In the genomic region with DNA sequence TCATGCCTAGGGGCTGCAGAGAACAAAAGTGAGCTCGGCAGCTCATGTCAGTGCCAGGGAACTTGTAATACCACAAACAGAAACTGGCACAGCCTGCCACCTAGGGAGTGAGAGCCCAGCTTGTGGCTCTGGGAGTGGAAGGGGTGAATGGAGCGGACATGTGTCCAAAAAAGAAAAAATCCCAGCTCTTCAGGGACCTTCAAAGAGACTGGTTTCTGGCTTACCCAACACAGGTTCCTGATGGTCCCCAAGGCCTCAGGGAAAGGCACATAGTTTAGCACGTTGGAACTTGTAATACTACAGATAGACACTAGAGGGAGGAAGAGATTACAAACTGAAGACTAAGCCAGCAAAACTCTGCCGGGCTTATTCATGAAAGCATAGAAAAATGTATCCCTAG, we compare ENCODE assay signal across 9 mouse cellular contexts.
A peak's percentile ranks its signal among the peaks of the same experiment; 100 is the strongest.
DNase-seq lines count a peak whose midpoint lies in the region; ATAC-seq and TF ChIP-seq lines count a peak whose summit lies in the region.
"Had no signal": no experiment of that assay in that cellular context is flagged by ENCODE, and none has a peak within 500 bp of the region (broad histone marks: within the 10 kb centered on the region; RNA-seq: fewer than 3 reads in every experiment).

No protein-coding gene starts in this region.

- ATAC-seq in embryonic facial prominence, embryonic 11.5 days (replicated peaks; ENCODE audit: insufficient number of reproducible peaks, low FRiP score, low TSS enrichment, low read depth): no peak
- no peak for ATAC-seq in neural tube, embryonic 11.5 days (ENCODE audit: insufficient read depth, low FRiP score, low TSS enrichment)
- no peak for ATAC-seq in lung, embryonic 14.5 days (ENCODE audit: insufficient read depth)

- H3K9me3 ChIP-seq in embryonic facial prominence, embryonic 11.5 days (replicated peaks; ENCODE audit: control insufficient read depth, low read length): no peaks in the 10 kb centered on the region
- H3K9me3 ChIP-seq in embryonic facial prominence, embryonic 10.5 days: no peaks in the 10 kb centered on the region
- no peaks in the 10 kb centered on the region for H3K9me3 ChIP-seq in neural tube, embryonic 11.5 days (ENCODE audit: control insufficient read depth, low read length)
- H3K9me3 ChIP-seq in lung, embryonic 14.5 days (ENCODE audit: low read depth, low read length): no peaks in the 10 kb centered on the region
- H3K9me3 ChIP-seq: G1E had no signal

- WGBS in embryonic facial prominence, embryonic 11.5 days: 37% methylated on average over 4 of the region's 4 CpGs
- WGBS in embryonic facial prominence, embryonic 10.5 days: 34% methylated on average over 4 of the region's 4 CpGs
- WGBS in neural tube, embryonic 11.5 days: 38% methylated on average over 4 of the region's 4 CpGs
- WGBS in lung, embryonic 14.5 days: 41% methylated on average over 4 of the region's 4 CpGs

- peak; percentile 68 for TF ChIP-seq CTCF in lung, embryonic 14.5 days (IDR thresholded peaks at IDR 0.05; ENCODE audit: low read depth)

- no peak overlapping the region for H3K4me2 ChIP-seq in embryonic facial prominence, embryonic 11.5 days (ENCODE audit: low read depth, low read length)
- H3K4me2 ChIP-seq in neural tube, embryonic 11.5 days (ENCODE audit: low read depth): no peak overlapping the region
- H3K4me2 ChIP-seq in lung, embryonic 14.5 days: no peak overlapping the region

- no peaks in the 10 kb centered on the region for H3K4me1 ChIP-seq in embryonic facial prominence, embryonic 11.5 days (ENCODE audit: control insufficient read depth, insufficient read depth, low read length)
- no peaks in the 10 kb centered on the region for H3K4me1 ChIP-seq in embryonic facial prominence, embryonic 10.5 days
- H3K4me1 ChIP-seq in neural tube, embryonic 11.5 days (ENCODE audit: control insufficient read depth, insufficient read depth, low read length): no peaks in the 10 kb centered on the region
- H3K4me1 ChIP-seq in lung, embryonic 14.5 days (ENCODE audit: insufficient read depth): no peaks in the 10 kb centered on the region

- no peaks in the 10 kb centered on the region for H3K27me3 ChIP-seq in embryonic facial prominence, embryonic 11.5 days (ENCODE audit: control insufficient read depth, insufficient read depth, low read length)
- no peaks in the 10 kb centered on the region for H3K27me3 ChIP-seq in embryonic facial prominence, embryonic 10.5 days (replicated peaks; ENCODE audit: low read depth, poor library complexity, severe bottlenecking)
- H3K27me3 ChIP-seq in neural tube, embryonic 11.5 days (ENCODE audit: control insufficient read depth, insufficient read depth, low read length): no peaks in the 10 kb centered on the region
- H3K27me3 ChIP-seq in lung, embryonic 14.5 days (ENCODE audit: insufficient read depth, low read length): no peaks in the 10 kb centered on the region

- peak; percentile 83 for DNase-seq in embryonic facial prominence, embryonic 11.5 days (ENCODE audit: low spot score)
- no peak for DNase-seq in embryonic facial prominence, embryonic 10.5 days (ENCODE audit: low spot score)
- peak; percentile 25 for DNase-seq in neural tube, embryonic 11.5 days (ENCODE audit: low spot score)
- no peak for DNase-seq in neural tube, embryonic 10.5 days (ENCODE audit: extremely low spot score, low spot score)
- DNase-seq in embryo, embryonic 9.5 days (ENCODE audit: extremely low spot score): peak; percentile 64
- peak; percentile 84 for DNase-seq in lung, embryonic 14.5 days
- no peak for DNase-seq in right cerebral cortex, postnatal 36 days (ENCODE audit: low spot score in 2 of 2)
- no peak for DNase-seq in ovary, postnatal 10 days (ENCODE audit: low spot score)

- H3K27ac ChIP-seq in embryonic facial prominence, embryonic 11.5 days (replicated peaks; ENCODE audit: low read depth, low read length): no peak overlapping the region
- H3K27ac ChIP-seq in embryonic facial prominence, embryonic 10.5 days (replicated peaks): no peak overlapping the region
- H3K27ac ChIP-seq in neural tube, embryonic 11.5 days (ENCODE audit: low read depth, low read length): no peak overlapping the region
- no peak overlapping the region for H3K27ac ChIP-seq in lung, embryonic 14.5 days (ENCODE audit: low read depth)

- H3K36me3 ChIP-seq in embryonic facial prominence, embryonic 11.5 days (replicated peaks; ENCODE audit: control insufficient read depth, insufficient read depth, low read depth, low read length): no peaks in the 10 kb centered on the region
- no peaks in the 10 kb centered on the region for H3K36me3 ChIP-seq in embryonic facial prominence, embryonic 10.5 days (replicated peaks)
- no peaks in the 10 kb centered on the region for H3K36me3 ChIP-seq in neural tube, embryonic 11.5 days (ENCODE audit: control insufficient read depth, insufficient read depth, low read length)
- no peaks in the 10 kb centered on the region for H3K36me3 ChIP-seq in lung, embryonic 14.5 days (ENCODE audit: insufficient read depth)
- H3K36me3 ChIP-seq: G1E had no signal

- H3K4me3 ChIP-seq in embryonic facial prominence, embryonic 11.5 days (ENCODE audit: low read depth, low read length): no peak overlapping the region
- no peak overlapping the region for H3K4me3 ChIP-seq in embryonic facial prominence, embryonic 10.5 days
- H3K4me3 ChIP-seq in neural tube, embryonic 11.5 days (ENCODE audit: low read depth, low read length): no peak overlapping the region
- H3K4me3 ChIP-seq in lung, embryonic 14.5 days (ENCODE audit: low read depth, low read length): no peak overlapping the region

- H3K9ac ChIP-seq in embryonic facial prominence, embryonic 11.5 days (replicated peaks; ENCODE audit: low read length): no peak overlapping the region
- H3K9ac ChIP-seq in neural tube, embryonic 11.5 days (ENCODE audit: low read length): no peak overlapping the region
- H3K9ac ChIP-seq in lung, embryonic 14.5 days: no peak overlapping the region

Comparison
In these comparisons a context has a peak if more than half of its experiments do, and no peak if none do; other contexts are left out.
1. DNase-seq: peak in embryonic facial prominence, embryonic 11.5 days (single experiment), neural tube, embryonic 11.5 days (single experiment), embryo, embryonic 9.5 days (single experiment) and lung, embryonic 14.5 days (single experiment); none in embryonic facial prominence, embryonic 10.5 days (single experiment), neural tube, embryonic 10.5 days (single experiment), right cerebral cortex, postnatal 36 days (0 of 2) and ovary, postnatal 10 days (single experiment).